Mouse (Mus musculus): ENCODE data around the gene Bmp8b. TPM values are rescaled to one million over a fixed set of nuclear protein-coding genes. Genes with fewer than 3 reads are reported as not detected.
A peak's percentile ranks its signal among the peaks of the same experiment; 100 is the strongest.

The Bmp8b gene
- under 1 TPM; 0.20 to 0.29 TPM for total RNA-seq (2021)
- long read RNA-seq, experiment 1, partial matches to known transcripts: 0 of 1 reads
- long read RNA-seq, experiment 1, other reads (novel, unspliced or antisense): 1 of 1 reads
- long read RNA-seq, experiment 2: 0 reads

DNA sequence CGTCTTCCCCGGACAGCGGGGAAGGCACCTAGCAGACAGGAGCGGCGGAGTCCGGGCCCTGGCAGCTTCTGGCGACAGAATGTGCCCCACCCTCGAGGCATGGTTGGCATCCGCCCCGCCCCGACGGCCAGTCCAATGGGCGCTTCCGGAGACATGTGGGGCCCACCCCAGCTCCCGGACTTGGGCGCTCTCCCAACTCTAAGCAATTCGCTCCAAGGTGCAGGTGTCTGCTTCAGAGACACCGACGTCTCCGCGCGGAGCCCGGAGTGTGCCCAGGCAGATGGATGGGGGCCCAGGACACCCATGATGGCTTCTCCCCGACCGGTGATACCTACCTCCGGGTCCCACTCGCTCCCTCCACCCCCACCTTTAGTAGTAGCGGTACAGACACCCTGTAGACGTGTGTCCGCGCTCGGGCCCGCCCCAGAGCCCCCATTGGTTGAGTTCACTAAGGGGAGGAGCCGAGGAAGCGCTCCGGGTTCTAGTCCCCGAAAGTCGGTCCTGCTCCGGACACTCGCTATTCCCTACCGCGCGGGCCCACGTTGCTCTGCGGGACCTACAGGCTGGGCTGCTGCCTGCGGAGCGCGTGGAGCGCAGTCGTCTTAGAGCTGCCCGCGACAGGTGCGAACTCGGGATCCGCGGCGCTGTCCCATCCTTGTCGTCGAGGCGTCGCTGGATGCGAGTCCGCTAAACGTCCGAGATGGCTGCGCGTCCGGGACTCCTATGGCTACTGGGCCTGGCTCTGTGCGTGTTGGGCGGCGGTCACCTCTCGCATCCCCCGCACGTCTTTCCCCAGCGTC lies at the start of gene Bmp8b:
Bmp8b (plus strand) TSS at position 515 of the 800 bp plus-strand sequence.
- Histone ChIP-seq H3K27ac (no peak within 1 kb of the TSS), H3K4me3 (no peak within 1 kb of the TSS)
- no peak for TF ChIP-seq CTCF (conservative IDR thresholded peaks at IDR 0.05)
- DNase-seq (ENCODE audit: low spot score in 2 of 2): no peak

GRCm38 (mm10) chr4:123056560-123057109 lies 48.3 kb upstream of the Bmp8b start:
- no peak overlapping the region for H3K27ac ChIP-seq
- H3K4me3 ChIP-seq: no peak overlapping the region
- no peak for DNase-seq (ENCODE audit: low spot score in 2 of 2)
- no peak for TF ChIP-seq CTCF (conservative IDR thresholded peaks at IDR 0.05)

GRCm38 (mm10) chr4:123057957-123058356 lies 47.0 kb upstream of the Bmp8b start:
- H3K27ac ChIP-seq: no peak overlapping the region
- no peak for DNase-seq (ENCODE audit: low spot score in 2 of 2)
- TF ChIP-seq CTCF (conservative IDR thresholded peaks at IDR 0.05): no peak
- H3K4me3 ChIP-seq: no peak overlapping the region

GRCm38 (mm10) chr4:123061744-123062143 lies 43.2 kb upstream of the Bmp8b start:
- DNase-seq (ENCODE audit: low spot score in 2 of 2): no peak
- no peak overlapping the region for H3K27ac ChIP-seq
- no peak for TF ChIP-seq CTCF (conservative IDR thresholded peaks at IDR 0.05)

GRCm38 (mm10) chr4:123068646-123069045 lies 36.3 kb upstream of the Bmp8b start:
- TF ChIP-seq CTCF (conservative IDR thresholded peaks at IDR 0.05): no peak
- Histone ChIP-seq H3K27ac (no peak overlapping the region), H3K4me3 (no peak overlapping the region)
- no peak for DNase-seq (ENCODE audit: low spot score in 2 of 2)

More at GRCm38 (mm10) chr4:123061744-123062143, 43.2 kb upstream of the Bmp8b start:
- no peak overlapping the region for H3K4me3 ChIP-seq

GRCm38 (mm10) chr4:123071266-123071966 lies 33.5 kb upstream of the Bmp8b start:
- TF ChIP-seq CTCF (conservative IDR thresholded peaks at IDR 0.05): peak; percentile 58
- no peak overlapping the region for H3K27ac ChIP-seq
- no peak overlapping the region for H3K4me3 ChIP-seq
- DNase-seq (ENCODE audit: low spot score in 2 of 2): peak in 1 of 2 experiments; percentile 41

DNA sequence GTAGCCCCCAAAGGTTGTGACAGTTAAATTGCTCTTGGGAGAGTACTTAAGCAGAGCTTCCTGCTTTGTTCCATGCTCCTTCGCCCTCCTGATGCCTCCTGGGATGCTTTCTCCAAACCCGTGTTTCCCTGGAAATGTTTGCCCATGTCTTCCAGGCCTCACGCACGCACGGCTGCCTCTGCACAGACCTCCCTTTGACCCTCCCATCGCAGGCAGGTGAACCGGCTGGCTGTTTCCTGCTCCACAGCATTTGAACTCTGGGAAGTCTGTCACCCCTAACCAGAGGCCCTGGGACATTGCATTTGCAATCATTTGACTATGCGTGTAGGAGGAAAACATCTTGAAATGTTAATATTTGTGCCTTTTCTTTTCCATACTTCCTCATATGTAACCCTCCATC lies 28.0 kb upstream of the Bmp8b start:
- Histone ChIP-seq H3K27ac (no peak overlapping the region), H3K4me3 (no peak overlapping the region)
- no peak for TF ChIP-seq CTCF (conservative IDR thresholded peaks at IDR 0.05)
- DNase-seq (ENCODE audit: low spot score in 2 of 2): no peak

DNA sequence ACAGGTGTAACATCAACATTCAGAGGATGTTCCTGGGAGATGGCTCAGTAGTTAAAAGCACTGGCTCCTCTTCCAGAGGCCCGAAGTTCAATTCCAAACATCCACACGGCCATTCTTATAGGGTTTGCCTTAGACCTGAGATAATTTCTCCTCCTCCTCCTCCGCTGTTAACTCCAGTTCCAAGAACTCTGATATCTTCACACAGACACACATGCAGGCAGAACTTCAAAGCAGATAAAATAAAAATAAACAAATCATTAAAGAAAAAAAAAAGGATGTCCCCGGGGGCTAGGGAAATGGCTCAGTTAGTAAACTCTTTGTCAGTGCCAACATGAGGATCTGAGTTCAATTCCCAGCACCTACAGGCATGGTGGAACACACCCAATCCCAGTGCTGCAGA lies 26.7 kb upstream of the Bmp8b start:
- no peak for TF ChIP-seq CTCF (conservative IDR thresholded peaks at IDR 0.05)
- no peak overlapping the region for H3K27ac ChIP-seq
- DNase-seq (ENCODE audit: low spot score in 2 of 2): no peak
- no peak overlapping the region for H3K4me3 ChIP-seq

GRCm38 (mm10) chr4:123080791-123081190 lies 24.2 kb upstream of the Bmp8b start:
- DNase-seq (ENCODE audit: low spot score in 2 of 2): no peak
- no peak overlapping the region for H3K4me3 ChIP-seq
- TF ChIP-seq CTCF (conservative IDR thresholded peaks at IDR 0.05): no peak
- no peak overlapping the region for H3K27ac ChIP-seq

GRCm38 (mm10) chr4:123082283-123083163 lies 22.4 kb upstream of the Bmp8b start:
- DNase-seq (ENCODE audit: low spot score in 2 of 2): peak; percentile 65 to 74
- H3K4me3 ChIP-seq: no peak overlapping the region
- no peak overlapping the region for H3K27ac ChIP-seq
- peak; percentile 90 for TF ChIP-seq CTCF (conservative IDR thresholded peaks at IDR 0.05)

DNA sequence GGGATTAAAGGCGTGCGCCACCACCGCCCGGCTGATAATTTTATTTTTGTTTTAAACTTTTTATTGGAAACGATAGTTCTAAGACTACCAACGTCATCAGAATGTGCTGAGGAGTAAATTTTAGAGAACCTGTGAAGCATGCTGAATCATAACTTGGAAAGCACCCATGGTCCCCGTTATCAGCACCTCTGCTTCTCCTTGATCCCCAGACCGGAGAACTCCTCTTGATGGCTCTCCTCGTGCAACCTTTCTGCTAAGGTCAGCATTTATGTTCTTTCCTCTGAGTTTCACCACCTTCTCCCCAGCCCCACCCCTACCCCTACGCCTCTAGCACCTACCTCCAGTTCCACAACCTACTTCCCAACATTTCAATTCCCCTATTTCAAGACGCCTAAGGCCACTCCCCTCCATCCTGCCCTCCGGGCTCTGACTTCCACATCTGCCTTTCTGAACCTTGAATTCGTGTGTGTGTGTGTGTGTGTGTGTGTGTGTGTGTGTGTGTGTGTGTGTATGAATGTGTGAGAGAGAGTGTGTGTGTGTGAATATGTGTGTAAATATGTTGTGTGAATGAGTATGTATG lies 21.6 kb upstream of the Bmp8b start:
- TF ChIP-seq CTCF (conservative IDR thresholded peaks at IDR 0.05): no peak
- no peak overlapping the region for H3K27ac ChIP-seq
- DNase-seq (ENCODE audit: low spot score in 2 of 2): no peak
- H3K4me3 ChIP-seq: no peak overlapping the region

DNA sequence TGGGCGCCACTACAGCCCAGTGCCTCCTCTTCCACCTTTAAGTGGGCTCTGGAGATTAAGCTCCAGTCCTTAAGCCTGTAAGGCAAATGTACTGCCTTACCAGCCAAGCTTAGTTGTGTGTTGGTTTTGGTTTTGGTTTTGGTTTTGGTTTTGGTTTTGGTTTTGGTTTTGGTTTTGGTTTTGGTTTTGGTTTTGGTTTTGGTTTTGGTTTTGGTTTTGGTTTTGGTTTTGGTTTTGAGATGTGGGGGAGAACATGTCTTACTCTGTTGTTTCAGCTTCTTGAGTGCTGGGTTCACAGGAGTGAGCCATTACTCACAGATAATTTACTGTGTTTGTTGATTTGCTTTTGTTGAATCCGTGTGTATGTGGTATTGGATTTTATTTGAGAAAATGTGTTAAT lies 19.7 kb upstream of the Bmp8b start:
- no peak overlapping the region for H3K27ac ChIP-seq
- no peak overlapping the region for H3K4me3 ChIP-seq
- DNase-seq (ENCODE audit: low spot score in 2 of 2): no peak
- no peak for TF ChIP-seq CTCF (conservative IDR thresholded peaks at IDR 0.05)
